Mouse (Mus musculus): ENCODE measurements around the gene Lin52. TPM values are rescaled to one million over a fixed set of nuclear protein-coding genes. Genes with fewer than 3 reads are reported as not detected.
A peak's percentile ranks its signal among the peaks of the same experiment; 100 is the strongest.

Gene Lin52
- 10 to 100 TPM; 10.9 to 11.2 TPM for total RNA-seq (2021)
- long read RNA-seq, experiment 1, transcript Lin52-201 (6 exons, 2,270 nt) = major isoform, 12 of 17 reads
- long read RNA-seq, experiment 1, partial matches to known transcripts = 0 of 17 reads
- long read RNA-seq, experiment 1, other reads (novel, unspliced or antisense) = 5 of 17 reads
- long read RNA-seq, experiment 2, transcript Lin52-201 (6 exons, 2,270 nt) = major isoform, 5 of 13 reads
- long read RNA-seq, experiment 2, partial matches to known transcripts = 2 of 13 reads
- long read RNA-seq, experiment 2, other reads (novel, unspliced or antisense) = 6 of 13 reads

GRCm38 (mm10) chr12:84450718-84451646 is at the start of gene Lin52, which contains the start of gene Aldh6a1:
Gene Lin52, plus strand, starts transcription at chr12:84451422.
Gene Aldh6a1, minus strand, starts transcription at chr12:84451004.
- peak; percentile 96 for DNase-seq

- peak; percentile 0 for DNase-seq
Measured at GRCm38 (mm10) chr12:84402923-84403322, 48.3 kb upstream of the Lin52 start.

DNA sequence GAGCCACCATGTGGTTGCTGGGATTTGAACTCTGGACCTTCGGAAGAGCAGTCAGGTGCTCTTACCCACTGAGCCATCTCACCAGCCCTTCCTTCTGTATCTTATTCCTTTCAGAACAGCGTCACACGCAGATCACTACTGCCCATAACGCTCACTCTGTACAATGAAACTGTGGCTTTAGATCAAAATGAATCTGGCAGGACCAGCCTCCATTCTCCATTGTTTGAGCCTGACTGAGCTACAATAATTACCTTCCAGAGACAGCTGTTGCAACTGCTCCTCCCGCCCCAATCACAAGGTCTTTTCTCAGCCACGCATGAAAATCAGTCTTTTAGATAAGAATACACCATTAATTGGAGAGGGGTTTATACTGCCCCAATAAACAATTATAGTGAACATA is 46.7 kb upstream of the Lin52 start:
- peak; percentile 2 for DNase-seq

GRCm38 (mm10) chr12:84407259-84407658 is 44.0 kb upstream of the Lin52 start:
- peak; percentile 0 for DNase-seq

DNA sequence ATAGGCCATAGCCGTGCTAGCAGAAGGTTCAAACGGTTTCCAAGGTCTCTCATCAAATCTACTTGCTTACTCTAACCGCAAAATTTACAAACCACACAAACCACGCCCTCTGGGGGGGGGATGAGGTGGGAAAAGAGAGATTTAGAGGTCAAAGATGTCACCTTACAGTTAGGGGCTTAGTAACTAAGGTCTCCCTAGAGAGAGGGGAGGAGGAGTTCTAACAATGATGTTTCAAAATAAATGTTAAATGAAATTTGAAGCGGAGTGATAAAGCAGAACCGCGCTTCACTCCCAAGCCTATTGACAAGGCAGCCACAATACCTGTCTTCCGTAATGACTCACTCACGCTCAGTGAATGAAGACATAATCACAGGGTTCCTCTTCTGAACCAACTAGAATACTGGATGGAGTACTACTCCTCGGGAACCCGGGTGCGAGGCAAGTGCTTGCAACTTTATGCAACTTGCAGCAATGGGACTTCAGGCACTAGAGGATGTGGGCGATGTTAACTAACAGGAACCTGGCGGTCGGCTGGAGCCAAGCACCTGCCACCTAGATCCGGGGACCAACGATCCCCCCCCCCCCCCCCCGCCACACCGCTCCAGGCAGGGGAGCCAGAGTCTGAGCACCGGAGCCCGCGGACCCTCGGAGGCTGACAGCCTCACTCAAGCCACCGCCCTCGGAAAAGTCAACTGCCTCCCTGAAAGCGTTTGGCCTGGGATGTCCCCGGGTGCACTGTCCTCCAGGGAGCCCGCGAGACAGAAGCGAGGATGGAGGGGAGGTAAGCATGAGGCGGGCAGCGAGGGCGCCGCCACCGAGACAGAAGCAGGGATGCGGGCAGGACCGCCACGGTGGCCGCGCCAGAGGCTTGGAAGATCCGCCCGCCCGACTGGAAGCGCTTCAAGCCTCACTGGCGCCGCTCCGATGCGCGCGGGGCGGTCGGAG is 43.1 kb upstream of the Lin52 start:
- DNase-seq = peak; percentile 32

DNA sequence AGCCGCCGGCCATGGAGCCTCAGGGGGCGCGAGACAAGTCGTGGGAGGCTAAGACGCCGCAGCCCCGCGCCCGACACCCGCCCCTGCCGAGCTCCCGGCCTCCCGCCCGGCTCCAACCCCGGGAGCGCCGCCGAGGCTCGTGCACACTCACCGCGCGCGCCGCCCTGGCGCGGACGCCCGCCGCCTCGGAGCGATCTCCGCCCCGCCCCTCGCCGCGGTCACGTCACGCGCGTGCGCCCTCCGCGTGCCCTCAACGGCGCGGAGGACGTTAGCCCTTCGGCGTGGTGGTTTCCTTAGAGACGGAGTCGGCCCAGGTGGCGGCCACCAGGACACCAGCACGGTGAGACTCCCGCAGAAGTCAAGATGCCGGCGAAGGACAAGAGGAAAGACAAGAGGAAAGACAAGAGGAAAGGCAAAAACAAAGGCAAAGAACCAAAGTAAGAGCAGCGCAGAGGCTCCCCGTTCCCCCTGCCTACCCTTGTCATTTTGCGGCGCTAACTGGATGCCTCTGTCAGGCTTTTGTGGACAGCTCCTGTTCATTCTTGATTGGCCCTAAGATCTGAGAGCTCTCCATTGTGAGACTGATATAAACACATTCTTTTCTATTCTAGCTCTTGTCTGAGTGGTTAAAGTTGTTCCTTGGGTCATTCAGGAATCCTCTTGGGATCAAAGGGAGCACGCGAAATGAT is 42.3 kb upstream of the Lin52 start, which contains the start of the genes Entpd5 and Bbof1:
TSS of gene Entpd5 (minus strand) at position 211 of the 689 bp plus-strand sequence.
TSS of gene Bbof1 (plus strand) at position 253 of the 689 bp plus-strand sequence.
- DNase-seq = peak; percentile 96

DNA sequence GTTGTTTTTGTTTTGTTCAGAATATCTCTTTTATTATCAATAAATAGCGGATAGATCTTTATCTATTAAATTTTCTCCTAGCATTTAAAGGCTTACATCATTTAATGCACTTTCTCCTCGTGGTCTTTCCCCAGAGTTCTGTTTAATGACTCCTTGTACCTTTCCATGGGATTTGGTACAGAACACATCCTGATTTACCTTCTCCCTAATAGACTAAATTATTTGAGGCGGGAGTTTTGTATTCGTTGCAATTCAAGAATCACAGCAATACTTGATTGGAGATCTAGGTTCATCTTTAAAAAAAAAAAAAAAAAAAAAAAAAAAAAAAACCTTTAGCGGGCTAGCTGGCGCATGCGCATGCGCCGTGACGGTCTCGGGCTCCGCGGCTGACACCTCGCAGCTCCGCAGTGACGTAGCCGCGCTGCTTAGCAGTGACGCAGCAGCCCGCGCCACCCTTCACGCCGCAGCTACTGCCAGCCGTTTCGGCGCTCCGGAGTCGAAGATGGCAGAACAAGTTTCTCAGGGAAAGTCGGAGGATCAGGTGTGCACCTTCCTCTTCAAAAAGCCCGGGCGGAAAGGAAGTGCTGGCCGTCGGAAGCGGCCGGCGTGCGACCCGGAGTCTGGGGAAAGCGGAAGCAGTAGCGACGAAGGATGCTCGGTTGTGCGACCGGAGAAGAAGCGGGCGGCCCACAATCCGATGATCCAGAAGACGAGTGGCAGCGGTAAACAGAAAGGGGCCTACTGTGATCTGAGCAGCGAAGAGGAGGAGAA is 34.2 kb upstream of the Lin52 start, which contains the start of gene Rnf113a2:
TSS of gene Rnf113a2 (plus strand) at position 363 of the 771 bp plus-strand sequence.
- DNase-seq = peak; percentile 87

DNA sequence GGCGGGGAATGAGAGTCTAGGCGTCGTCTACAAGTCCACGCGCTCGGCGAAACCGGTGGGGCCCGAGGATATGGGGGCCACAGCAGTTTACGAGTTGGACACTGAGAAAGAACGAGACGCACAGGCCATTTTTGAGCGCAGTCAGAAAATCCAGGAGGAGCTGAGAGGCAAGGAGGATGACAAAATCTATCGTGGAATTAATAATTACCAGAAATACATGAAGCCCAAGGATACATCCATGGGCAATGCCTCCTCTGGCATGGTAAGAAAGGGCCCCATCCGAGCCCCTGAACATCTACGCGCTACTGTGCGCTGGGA is 33.7 kb upstream of the Lin52 start:
- DNase-seq = no peak

- no peak for DNase-seq
Measured at GRCm38 (mm10) chr12:84423990-84424389, 27.2 kb upstream of the Lin52 start.

DNA sequence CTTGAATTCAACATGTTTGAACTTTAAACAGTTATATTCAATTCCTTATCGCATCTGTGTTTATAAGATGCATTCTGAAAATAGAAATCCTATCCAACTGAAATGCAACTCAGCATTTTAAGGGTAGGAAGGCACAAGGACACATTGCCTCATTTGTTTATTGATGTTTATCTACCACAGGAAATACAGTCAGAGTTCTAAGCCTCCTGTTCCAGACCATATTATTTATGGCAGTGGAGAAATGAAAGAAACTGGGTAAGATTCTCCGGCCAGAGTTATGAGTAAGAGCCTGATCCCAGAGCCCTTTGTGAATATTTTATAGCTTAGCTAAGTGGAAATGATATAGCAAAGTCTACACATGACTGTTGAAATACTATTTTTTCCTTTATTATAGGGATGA is 21.4 kb upstream of the Lin52 start:
- DNase-seq = no peak

DNA sequence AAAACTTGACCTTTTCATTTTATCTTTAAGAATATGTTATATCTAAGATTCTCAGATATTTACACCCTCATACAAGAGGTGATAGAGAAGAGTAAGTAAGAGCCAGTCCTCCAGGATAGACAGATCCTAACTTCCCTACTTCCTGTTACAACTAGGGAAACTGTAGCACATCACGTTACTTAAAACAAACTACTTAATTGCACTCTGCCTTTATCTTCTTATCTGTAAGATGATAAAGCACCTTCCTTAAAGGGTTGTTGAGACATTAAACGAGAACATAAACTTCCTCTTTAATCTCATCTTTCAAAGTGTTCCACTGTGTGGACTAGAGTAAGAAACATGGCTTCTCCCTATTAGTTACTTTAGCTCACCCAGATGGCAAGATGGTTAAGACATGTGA is 12.5 kb upstream of the Lin52 start:
- DNase-seq = no peak

DNA sequence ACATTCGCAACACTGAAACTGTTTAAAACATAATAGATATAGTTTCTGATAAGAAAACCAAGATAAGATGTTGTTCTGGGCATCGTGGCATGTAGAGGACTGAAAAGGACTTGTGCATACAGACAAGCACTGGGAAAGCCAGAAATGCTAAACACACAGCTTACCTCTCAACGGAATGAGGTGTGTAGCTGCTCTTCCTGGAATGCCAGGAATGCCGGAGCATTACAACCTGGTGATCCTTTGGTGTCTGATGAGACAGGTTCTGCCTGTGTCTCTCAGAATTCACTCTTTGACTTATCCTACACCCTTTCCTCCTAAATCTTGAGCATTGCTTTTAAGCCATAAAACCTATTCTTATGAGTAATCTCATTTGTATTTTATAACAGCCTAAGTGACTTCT is 8.7 kb upstream of the Lin52 start:
- no peak for DNase-seq

GRCm38 (mm10) chr12:84447386-84447785 is 3.8 kb upstream of the Lin52 start:
- DNase-seq = no peak

- DNase-seq = no peak
Measured at GRCm38 (mm10) chr12:84448181-84448580, 3.0 kb upstream of the Lin52 start.

DNA sequence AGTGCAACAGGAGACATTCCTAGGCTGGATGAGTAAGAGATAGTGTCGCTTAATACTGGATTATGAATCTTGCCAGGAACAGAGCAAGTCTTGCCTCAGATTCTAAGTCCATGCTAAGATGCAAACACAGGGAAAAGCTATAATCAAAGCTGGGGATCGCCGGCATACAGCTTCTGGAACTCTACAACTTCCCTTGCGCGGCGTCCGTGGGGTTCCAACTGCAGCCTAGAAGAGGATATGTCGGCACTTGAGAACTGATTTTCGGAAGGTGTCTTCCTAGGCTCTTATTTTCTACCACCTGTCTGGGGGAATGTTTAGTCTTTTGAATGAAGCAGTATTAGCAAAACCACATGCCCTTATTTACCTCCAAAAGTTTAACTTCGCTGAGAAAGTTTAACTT is 1.3 kb upstream of the Lin52 start:
- DNase-seq = no peak

DNA sequence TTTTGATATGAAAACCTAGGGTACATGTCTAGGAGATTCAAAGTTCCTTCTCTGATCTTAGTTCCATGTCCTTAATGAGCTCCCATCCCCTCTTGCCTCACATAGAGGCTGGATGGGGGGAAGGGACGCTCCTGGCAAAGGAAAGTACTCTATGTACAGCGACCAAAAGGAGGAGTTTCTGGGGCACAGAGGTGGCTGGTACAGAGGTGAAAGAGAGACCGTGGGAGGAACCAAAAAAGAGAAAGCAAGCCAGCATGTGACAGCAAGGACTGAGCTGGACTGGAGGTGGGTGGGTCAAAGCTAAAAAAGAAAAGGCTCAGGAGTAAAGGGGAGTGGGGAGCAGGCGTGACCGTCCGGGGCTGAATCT is 888 bp upstream of the Lin52 start:
- DNase-seq = peak; percentile 74

- DNase-seq = no peak
Measured at GRCm38 (mm10) chr12:84451801-84452200, 579 bp downstream of the Lin52 start.

DNA sequence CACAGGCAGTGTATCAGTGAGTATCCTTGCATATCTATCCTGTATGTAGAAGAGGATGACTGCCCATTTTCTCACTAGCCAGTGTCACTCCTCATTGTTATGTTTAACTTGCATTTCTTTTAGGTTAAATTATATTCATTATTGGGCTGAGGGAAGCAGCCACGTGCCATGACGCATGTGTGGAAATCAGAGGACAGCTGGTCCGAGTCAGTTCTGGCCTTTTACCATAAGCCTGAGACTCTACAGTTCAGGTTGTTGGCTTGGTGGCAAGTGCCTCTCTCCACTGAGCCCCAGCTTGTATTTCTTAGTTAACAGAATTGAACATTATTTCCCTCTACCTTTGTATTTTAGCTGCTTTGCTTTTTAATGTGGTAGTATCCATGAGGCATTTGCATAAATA is 5.7 kb downstream of the Lin52 start:
- DNase-seq = no peak

- DNase-seq = no peak
Measured at GRCm38 (mm10) chr12:84459845-84460244, 8.6 kb downstream of the Lin52 start.

GRCm38 (mm10) chr12:84461416-84461815 is 10.2 kb downstream of the Lin52 start:
- no peak for DNase-seq

DNA sequence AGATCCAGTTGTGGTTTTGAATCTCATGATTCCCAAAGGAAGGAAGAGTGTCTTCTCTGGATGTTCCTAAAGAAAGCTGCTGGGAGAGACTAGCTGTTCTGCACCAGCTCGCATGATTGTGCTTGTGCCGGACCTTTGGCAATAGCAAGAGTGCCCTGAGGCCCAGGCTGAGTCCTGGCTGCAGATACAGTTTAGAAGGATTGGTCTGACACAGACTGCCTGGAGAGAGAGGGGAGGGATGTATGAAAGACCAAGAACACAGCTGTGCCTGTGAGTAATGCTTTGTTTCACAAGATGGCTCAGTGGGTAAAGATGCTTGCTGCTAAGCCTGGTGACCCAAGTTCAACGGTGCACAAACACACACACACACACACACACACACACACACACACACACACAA is 11.6 kb downstream of the Lin52 start:
- DNase-seq = no peak

All from adrenal gland, postnatal 10 days (tissue).